Comparison of ENCODE assay signal across 9 mouse cellular contexts in the genomic region with DNA sequence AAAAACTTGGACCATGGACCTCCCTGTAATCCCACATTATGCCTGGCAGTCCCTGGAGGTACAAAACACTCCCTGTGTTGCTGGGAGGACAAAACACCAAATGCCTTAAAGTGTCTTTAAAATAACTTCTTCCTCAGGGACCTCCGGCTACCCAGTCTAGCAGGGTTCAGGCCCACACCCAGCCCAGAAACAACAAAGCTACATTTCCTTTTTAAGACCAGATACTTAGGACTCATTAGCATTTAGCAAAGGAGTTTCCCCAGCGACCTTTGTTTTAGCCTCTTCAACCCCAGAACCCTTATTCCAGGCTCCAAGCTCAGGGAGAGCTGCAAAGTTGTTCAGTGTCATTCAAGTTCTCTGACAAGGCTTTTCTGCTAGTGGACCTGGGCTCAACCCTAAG. TPM values are rescaled to one million over a fixed set of nuclear protein-coding genes. Genes with fewer than 3 reads are reported as not detected.
DNase-seq lines count a peak whose midpoint lies in the region; ATAC-seq and TF ChIP-seq lines count a peak whose summit lies in the region.
"Had no signal": no experiment of that assay in that cellular context is flagged by ENCODE, and none has a peak within 500 bp of the region (broad histone marks: within the 10 kb centered on the region; RNA-seq: fewer than 3 reads in every experiment).

No protein-coding gene starts in this region.

- peak overlapping the region; percentile 75 for H3K4me3 ChIP-seq in heart, embryonic 10.5 days
- no peak overlapping the region for H3K4me3 ChIP-seq in heart, adult 2 months
- H3K4me3 ChIP-seq in neural tube, embryonic 11.5 days (ENCODE audit: low read depth, low read length): peak overlapping the region; percentile 59
- H3K4me3 ChIP-seq in limb, embryonic 15.5 days: peak overlapping the region; percentile 52

- no peaks in the 10 kb centered on the region for H3K79me2 ChIP-seq in heart, adult 2 months (replicated peaks; ENCODE audit: control insufficient read depth, insufficient read depth, low read length)

- TF ChIP-seq EP300 in heart, adult 2 months (IDR thresholded peaks at IDR 0.05; ENCODE audit: insufficient read depth, low read depth, low read length): no peak

- ATAC-seq in neural tube, embryonic 11.5 days (ENCODE audit: insufficient read depth, low FRiP score, low TSS enrichment): no peak
- ATAC-seq in limb, embryonic 15.5 days (ENCODE audit: insufficient number of reproducible peaks, low FRiP score, low TSS enrichment, low read depth): no peak

- H3K36me3 ChIP-seq in heart, embryonic 10.5 days: no peaks in the 10 kb centered on the region
- H3K36me3 ChIP-seq in heart, adult 2 months (ENCODE audit: control insufficient read depth, insufficient read depth, low read length): no peaks in the 10 kb centered on the region
- no peaks in the 10 kb centered on the region for H3K36me3 ChIP-seq in neural tube, embryonic 11.5 days (ENCODE audit: control insufficient read depth, insufficient read depth, low read length)
- H3K36me3 ChIP-seq in limb, embryonic 15.5 days: no peaks in the 10 kb centered on the region

- peak overlapping the region; percentile 87 for H3K4me2 ChIP-seq in neural tube, embryonic 11.5 days (ENCODE audit: low read depth)
- H3K4me2 ChIP-seq in limb, embryonic 15.5 days: peak overlapping the region; percentile 93

- 30% methylated on average over 2 of the region's 2 CpGs for WGBS in heart, embryonic 10.5 days
- 61% methylated on average over 2 of the region's 2 CpGs for WGBS in heart, adult 2 months
- WGBS in neural tube, embryonic 11.5 days: 19% methylated on average over 2 of the region's 2 CpGs
- 37% methylated on average over 2 of the region's 2 CpGs for WGBS in limb, embryonic 15.5 days

- intact Hi-C loops in heart, adult 2 months (cut with DNase I): no loop called here

- H3K9me3 ChIP-seq in heart, embryonic 10.5 days: no peaks in the 10 kb centered on the region
- no peaks in the 10 kb centered on the region for H3K9me3 ChIP-seq in neural tube, embryonic 11.5 days (ENCODE audit: control insufficient read depth, low read length)
- no peaks in the 10 kb centered on the region for H3K9me3 ChIP-seq in limb, embryonic 15.5 days

- H3K4me1 ChIP-seq in heart, embryonic 10.5 days: peaks cover 34% of the 10 kb centered on the region
- no peaks in the 10 kb centered on the region for H3K4me1 ChIP-seq in heart, adult 2 months (ENCODE audit: control insufficient read depth, insufficient read depth, low read length)
- H3K4me1 ChIP-seq in neural tube, embryonic 11.5 days (ENCODE audit: control insufficient read depth, insufficient read depth, low read length): peaks cover 21% of the 10 kb centered on the region
- peaks cover 19% of the 10 kb centered on the region for H3K4me1 ChIP-seq in limb, embryonic 15.5 days

- H3K27ac ChIP-seq in heart, embryonic 10.5 days: peak overlapping the region; percentile 81; the same call in 1 of the 2 replicates
- no peak overlapping the region for H3K27ac ChIP-seq in heart, adult 2 months
- H3K27ac ChIP-seq in neural tube, embryonic 11.5 days (ENCODE audit: low read depth, low read length): peak overlapping the region; percentile 92
- no peak overlapping the region for H3K27ac ChIP-seq in limb, embryonic 15.5 days

- DNase-seq in heart, embryonic 10.5 days (ENCODE audit: low spot score): no peak
- no peak for DNase-seq in heart, adult 2 months
- no peak for DNase-seq in neural tube, embryonic 11.5 days (ENCODE audit: low spot score)
- no peak for DNase-seq in neural tube, embryonic 10.5 days (ENCODE audit: extremely low spot score, low spot score)
- no peak for DNase-seq in retina, embryonic 14.5 days (ENCODE audit: low spot score)
- no peak for DNase-seq in urinary bladder, adult 2 months (ENCODE audit: low spot score)
- DNase-seq in spleen, postnatal 36 days (ENCODE audit: low spot score in 2 of 2): no peak
- DNase-seq: kidney, adult 9 months had no signal

- no peak for TF ChIP-seq POLR2A in heart, adult 2 months (IDR thresholded peaks at IDR 0.05; ENCODE audit: insufficient read depth, low read depth, low read length)

- no peak for TF ChIP-seq CTCF in heart, adult 2 months (IDR thresholded peaks at IDR 0.05)

- peaks cover 76% of the 10 kb centered on the region for H3K27me3 ChIP-seq in heart, embryonic 10.5 days (ENCODE audit: insufficient read depth, poor library complexity, severe bottlenecking)
- H3K27me3 ChIP-seq in heart, adult 2 months (ENCODE audit: control insufficient read depth, insufficient read depth, low read length): 0 out of 2 replicates have a peak, but pooled peaks cover 2% of the 10 kb centered on the region
- H3K27me3 ChIP-seq in neural tube, embryonic 11.5 days (ENCODE audit: control insufficient read depth, insufficient read depth, low read length): no peaks in the 10 kb centered on the region
- H3K27me3 ChIP-seq in limb, embryonic 15.5 days: peaks cover 34% of the 10 kb centered on the region

- no peak overlapping the region for H3K9ac ChIP-seq in heart, adult 2 months (ENCODE audit: low read depth, low read length)
- H3K9ac ChIP-seq in neural tube, embryonic 11.5 days (ENCODE audit: low read length): peak overlapping the region; percentile 75
- H3K9ac ChIP-seq in limb, embryonic 15.5 days: no peak overlapping the region

RNA-seq across cellular contexts. Expression of gene Nkain4, which starts 0.9 kb away (rescaled TPM):
- polyA plus RNA-seq in heart, embryonic 10.5 days (2016; fragmentation: Nextera tagmentation; extraction: Ambion mirVana): 19.3 and 24.4 TPM in 2 replicates
- 1 to 10 TPM; 7.0 to 7.3 TPM for total RNA-seq in heart, adult 2 months (2021)
- polyA plus RNA-seq in heart, adult 2 months (2012; rRNA removed): 18.0 and 29.4 TPM in 2 replicates
- 65.1 and 73.6 TPM in 2 replicates for polyA plus RNA-seq in neural tube, embryonic 11.5 days (2014; fragmentation: Nextera tagmentation; extraction: Ambion mirVana)
- 8.1 and 8.4 TPM in 2 replicates for polyA plus RNA-seq in limb, embryonic 15.5 days (2015; fragmentation: Nextera tagmentation; extraction: Ambion mirVana)
- 50.7 and 72.3 TPM in 2 replicates for polyA plus RNA-seq in urinary bladder, adult 2 months (2012; rRNA removed)

RNA-seq across cellular contexts. Expression of gene Arfgap1, which starts 13.4 kb away (rescaled TPM):
- polyA plus RNA-seq in heart, embryonic 10.5 days (2016; fragmentation: Nextera tagmentation; extraction: Ambion mirVana): 101 and 104 TPM in 2 replicates
- 10 to 100 TPM; 28.8 to 32.2 TPM for total RNA-seq in heart, adult 2 months (2021)
- 31.9 and 41.4 TPM in 2 replicates for polyA plus RNA-seq in heart, adult 2 months (2012; rRNA removed)
- 60.2 and 61.4 TPM in 2 replicates for polyA plus RNA-seq in neural tube, embryonic 11.5 days (2014; fragmentation: Nextera tagmentation; extraction: Ambion mirVana)
- 147 and 148 TPM in 2 replicates for polyA plus RNA-seq in limb, embryonic 15.5 days (2015; fragmentation: Nextera tagmentation; extraction: Ambion mirVana)
- 68.7 and 77.1 TPM in 2 replicates for polyA plus RNA-seq in urinary bladder, adult 2 months (2012; rRNA removed)

RNA-seq across cellular contexts. Expression of gene Birc7, which starts 24.8 kb away (rescaled TPM):
- polyA plus RNA-seq in heart, embryonic 10.5 days (2016; fragmentation: Nextera tagmentation; extraction: Ambion mirVana): 0.09 TPM in 1 of 2 replicates, not detected in the other
- not detected for total RNA-seq in heart, adult 2 months (2021)
- polyA plus RNA-seq in heart, adult 2 months (2012; rRNA removed): not detected in 2 replicates
- 0.25 and 0.46 TPM in 2 replicates for polyA plus RNA-seq in neural tube, embryonic 11.5 days (2014; fragmentation: Nextera tagmentation; extraction: Ambion mirVana)
- not detected in 2 replicates for polyA plus RNA-seq in limb, embryonic 15.5 days (2015; fragmentation: Nextera tagmentation; extraction: Ambion mirVana)
- polyA plus RNA-seq in urinary bladder, adult 2 months (2012; rRNA removed): not detected in 2 replicates

RNA-seq across cellular contexts. Expression of gene Col20a1, which starts 32.7 kb away (rescaled TPM):
- 0.11 and 0.20 TPM in 2 replicates for polyA plus RNA-seq in heart, embryonic 10.5 days (2016; fragmentation: Nextera tagmentation; extraction: Ambion mirVana)
- total RNA-seq in heart, adult 2 months (2021): under 1 TPM; 0.23 to 0.44 TPM
- 1.2 and 2.0 TPM in 2 replicates for polyA plus RNA-seq in heart, adult 2 months (2012; rRNA removed)
- 1.0 and 2.1 TPM in 2 replicates for polyA plus RNA-seq in neural tube, embryonic 11.5 days (2014; fragmentation: Nextera tagmentation; extraction: Ambion mirVana)
- polyA plus RNA-seq in limb, embryonic 15.5 days (2015; fragmentation: Nextera tagmentation; extraction: Ambion mirVana): 1.2 and 1.8 TPM in 2 replicates
- polyA plus RNA-seq in urinary bladder, adult 2 months (2012; rRNA removed): 4.1 and 4.5 TPM in 2 replicates

RNA-seq across cellular contexts. Expression of gene Ythdf1, which starts 32.9 kb away (rescaled TPM):
- 42.3 and 43.9 TPM in 2 replicates for polyA plus RNA-seq in heart, embryonic 10.5 days (2016; fragmentation: Nextera tagmentation; extraction: Ambion mirVana)
- total RNA-seq in heart, adult 2 months (2021): 10 to 100 TPM; 31.7 to 36.4 TPM
- polyA plus RNA-seq in heart, adult 2 months (2012; rRNA removed): 30.8 and 51.1 TPM in 2 replicates
- polyA plus RNA-seq in neural tube, embryonic 11.5 days (2014; fragmentation: Nextera tagmentation; extraction: Ambion mirVana): 75.7 and 77.9 TPM in 2 replicates
- 45.0 and 53.4 TPM in 2 replicates for polyA plus RNA-seq in limb, embryonic 15.5 days (2015; fragmentation: Nextera tagmentation; extraction: Ambion mirVana)
- polyA plus RNA-seq in urinary bladder, adult 2 months (2012; rRNA removed): 40.2 and 41.6 TPM in 2 replicates

Comparison
In these comparisons a context has a peak if more than half of its experiments do, and no peak if none do; other contexts are left out.
1. H3K27ac ChIP-seq: peak in heart, embryonic 10.5 days (single experiment) and neural tube, embryonic 11.5 days (single experiment); none in heart, adult 2 months (single experiment) and limb, embryonic 15.5 days (single experiment).